Mouse (Mus musculus): ENCODE data around the gene Gm20696.

DNA sequence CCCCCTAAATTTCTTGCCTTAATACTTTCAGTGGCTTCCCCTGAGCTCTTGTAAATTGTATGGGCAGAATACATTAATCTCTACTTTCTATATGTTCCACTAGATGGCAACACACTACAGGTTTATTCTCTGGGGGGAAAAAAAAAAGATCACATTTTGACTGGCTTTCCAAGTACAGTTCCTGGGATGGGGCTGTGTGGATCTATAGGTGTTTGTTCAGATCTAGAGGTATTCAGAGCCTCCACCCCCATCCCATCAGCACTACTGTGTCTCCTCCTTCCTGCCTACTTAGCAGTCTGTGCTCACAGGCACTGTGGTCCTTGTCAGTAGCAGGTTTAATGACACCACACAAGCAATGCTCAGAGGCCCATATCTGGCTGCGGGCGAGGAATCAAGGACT, 14.3 kb downstream of the Gm20696 start:
- TF ChIP-seq POLR2A (IDR thresholded peaks at IDR 0.05; ENCODE audit: borderline replicate concordance, extremely low read depth, insufficient read depth, insufficient read length, poor library complexity, severe bottlenecking) (no peak), CTCF (IDR thresholded peaks at IDR 0.05; ENCODE audit: borderline replicate concordance, extremely low read depth, insufficient read depth, insufficient read length) (no peak)

Data from brain, embryonic 14.5 days (tissue).